Mouse (Mus musculus) liver, embryonic 11.5 days (tissue): ENCODE data around the gene Rfx4. TPM values are rescaled to one million over a fixed set of nuclear protein-coding genes. Genes with fewer than 3 reads are reported as not detected.
A peak's percentile ranks its signal among the peaks of the same experiment; 100 is the strongest.

ENCODE experiments used
- ATAC-seq: fragments of 200-750 bp; cut with Nextera tagmentation; replicated peaks from 2 replicates; pipeline ENCODE4 v1.8.0; 2017; ENCODE audit warnings: moderate number of reproducible peaks, mild to moderate bottlenecking, moderate TSS enrichment, moderate library complexity; ENCODE audit not compliant: low FRiP score
- DNase-seq: peaks from one replicate; pipeline ENCODE4 v3.0.0-alpha.2; 2017; ENCODE audit warnings: low spot score
- H3K27ac ChIP-seq: fragments of 300-500 bp; sonication (generic); 2 replicates; pipeline ENCODE4 v1.5.1; 2014; ENCODE audit warnings: mild to moderate bottlenecking, low read depth, low read length, control low read depth
- H3K27me3 ChIP-seq: fragments of 300-500 bp; sonication (generic); replicated peaks from 2 replicates; pipeline ENCODE4 v1.6.1; 2014; ENCODE audit warnings: low read length, mixed read lengths; ENCODE audit not compliant: control insufficient read depth, insufficient read depth
- H3K36me3 ChIP-seq: fragments of 300-500 bp; sonication (generic); 2 replicates; pipeline ENCODE4 v1.6.1; 2014; ENCODE audit warnings: mild to moderate bottlenecking, low read length, moderate library complexity, mixed read lengths; ENCODE audit not compliant: control insufficient read depth, insufficient read depth
- H3K4me1 ChIP-seq: fragments of 300-500 bp; sonication (generic); replicated peaks from 2 replicates; pipeline ENCODE4 v1.6.1; 2014; ENCODE audit warnings: low read length, mixed read lengths; ENCODE audit not compliant: control insufficient read depth, insufficient read depth
- H3K4me2 ChIP-seq: fragments of 300-500 bp; sonication (generic); 2 replicates; pipeline ENCODE4 v1.6.1; 2014; ENCODE audit warnings: mild to moderate bottlenecking, control low read depth, moderate library complexity
- H3K4me3 ChIP-seq: fragments of 300-500 bp; sonication (generic); 2 replicates; pipeline ENCODE4 v1.5.1; 2014; ENCODE audit warnings: low read depth, low read length, control low read depth
- H3K9ac ChIP-seq: fragments of 300-500 bp; sonication (generic); 2 replicates; pipeline ENCODE4 v1.6.1; 2014; ENCODE audit warnings: low read depth, low read length, control low read depth
- H3K9me3 ChIP-seq: fragments of 300-500 bp; sonication (generic); 2 replicates; pipeline ENCODE4 v1.6.1; 2016; ENCODE audit warnings: low read length, inconsistent platforms, mixed read lengths; ENCODE audit not compliant: control insufficient read depth
- WGBS: fragments of 180-500 bp; shearing (Covaris S2); extraction: QIAGEN DNeasy Blood & Tissue Kit; methylation state at CpG from one replicate; pipeline ENCODE4 v1.1.7; 2014; 5-methylcytosine and 5-hydroxymethylcytosine counted together
- polyA plus RNA-seq: library from polyadenylated mRNA; unstranded; fragments of >200 nt; fragmentation: Nextera tagmentation; extraction: Ambion mirVana; gene quantifications from 2 replicates; pipeline ENCODE4 v1.2.1, GENCODE M21; 2014

The Rfx4 gene
- polyA plus RNA-seq, result not detected in 2 replicates

DNA sequence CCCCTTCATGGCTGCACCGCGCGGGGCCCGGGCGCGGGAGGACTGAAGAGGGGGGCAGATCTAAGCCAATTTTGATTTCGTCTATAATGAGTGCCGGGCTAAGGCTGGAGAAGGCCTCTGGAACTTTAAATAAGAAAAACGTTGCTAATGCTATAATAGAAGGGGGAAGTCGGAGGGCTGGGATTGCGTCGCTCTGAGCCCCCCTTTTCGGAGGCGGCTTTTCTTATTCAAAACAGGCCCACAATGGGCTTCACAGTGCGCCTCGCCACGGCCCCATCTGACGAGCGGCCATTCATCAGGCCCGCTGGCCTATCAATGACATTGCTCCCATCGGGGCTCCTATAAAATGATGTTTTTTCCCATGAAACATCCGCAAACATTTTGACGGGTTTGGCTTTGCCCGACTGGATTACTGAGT lies at the start of gene Rfx4:
Gene Rfx4 (plus strand): TSS at position 277 of the 418 bp plus-strand sequence.
- H3K36me3 ChIP-seq, result no peaks in the 10 kb centered on the region
- peaks cover 92% of the 10 kb centered on the region for H3K27me3 ChIP-seq
- no peaks in the 10 kb centered on the region for H3K9me3 ChIP-seq
- no peak within 1 kb of the TSS for H3K9ac ChIP-seq
- DNase-seq (no peak), ATAC-seq (no peak)
- H3K27ac ChIP-seq, result no peak within 1 kb of the TSS
- 3% methylated on average over 24 of the region's 24 CpGs for WGBS
- H3K4me2 ChIP-seq, result peak within 1 kb of the TSS; percentile 48
- peak within 1 kb of the TSS; percentile 24 for H3K4me3 ChIP-seq
- H3K4me1 ChIP-seq, result peaks cover 5% of the 10 kb centered on the region; the same call in 1 of the 2 replicates

DNA sequence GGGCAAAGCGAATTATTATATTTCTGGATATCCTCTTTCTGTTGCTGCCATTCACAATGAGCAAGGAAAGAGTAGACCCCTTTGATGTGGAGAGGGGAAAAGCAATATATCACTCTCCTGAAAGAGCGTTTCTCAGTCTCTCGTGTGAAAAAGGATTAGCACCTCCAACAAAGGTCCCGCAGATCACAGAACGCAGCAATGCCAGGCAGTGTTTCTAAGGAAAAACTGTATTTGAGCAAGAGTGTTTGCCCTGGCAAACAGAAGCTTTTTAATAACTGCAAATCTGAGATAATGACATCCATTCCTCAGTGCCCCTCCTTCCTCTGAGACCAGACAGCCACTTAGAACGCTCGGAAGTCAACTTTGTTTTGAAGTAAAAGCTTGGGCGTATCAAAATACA lies 49.3 kb upstream of the Rfx4 start:
- no peaks in the 10 kb centered on the region for H3K9me3 ChIP-seq
- no peak overlapping the region for H3K4me3 ChIP-seq
- H3K27ac ChIP-seq, result no peak overlapping the region
- no peaks in the 10 kb centered on the region for H3K27me3 ChIP-seq
- H3K4me2 ChIP-seq, result no peak overlapping the region
- peaks cover 5% of the 10 kb centered on the region; the same call in 1 of the 2 replicates for H3K4me1 ChIP-seq
- WGBS, result 72% methylated on average over 8 of the region's 8 CpGs
- no peak overlapping the region for H3K9ac ChIP-seq
- ATAC-seq (no peak), DNase-seq (no peak)
- H3K36me3 ChIP-seq, result no peaks in the 10 kb centered on the region; the same call in 1 of the 2 replicates

DNA sequence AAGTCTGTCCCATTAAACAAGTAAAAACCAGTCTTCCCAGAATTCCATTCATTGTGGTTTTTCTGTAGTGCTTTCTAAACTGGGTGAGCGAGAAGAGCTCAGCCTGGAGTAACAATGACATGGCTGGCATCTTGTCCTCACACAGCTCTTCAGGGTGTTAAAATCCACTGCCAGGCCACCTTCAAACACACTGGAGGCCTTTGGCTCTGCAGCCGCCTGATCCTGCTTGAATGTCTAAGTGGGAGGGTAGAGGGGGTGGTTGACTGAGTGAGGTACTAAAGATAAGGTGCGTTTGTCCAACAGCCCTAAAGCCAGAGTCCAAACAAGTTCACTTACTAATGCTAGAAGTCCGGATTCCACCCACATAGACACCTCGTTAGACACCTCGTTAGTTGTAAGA lies 48.6 kb upstream of the Rfx4 start:
- Histone ChIP-seq H3K4me1 (peaks cover 5% of the 10 kb centered on the region; the same call in 1 of the 2 replicates), H3K9ac (no peak overlapping the region), H3K27ac (no peak overlapping the region), H3K27me3 (no peaks in the 10 kb centered on the region), H3K36me3 (no peaks in the 10 kb centered on the region; the same call in 1 of the 2 replicates), H3K4me2 (no peak overlapping the region), H3K9me3 (no peaks in the 10 kb centered on the region), H3K4me3 (no peak overlapping the region)
- 45% methylated on average over 6 of the region's 6 CpGs for WGBS
- DNase-seq (no peak), ATAC-seq (no peak)

DNA sequence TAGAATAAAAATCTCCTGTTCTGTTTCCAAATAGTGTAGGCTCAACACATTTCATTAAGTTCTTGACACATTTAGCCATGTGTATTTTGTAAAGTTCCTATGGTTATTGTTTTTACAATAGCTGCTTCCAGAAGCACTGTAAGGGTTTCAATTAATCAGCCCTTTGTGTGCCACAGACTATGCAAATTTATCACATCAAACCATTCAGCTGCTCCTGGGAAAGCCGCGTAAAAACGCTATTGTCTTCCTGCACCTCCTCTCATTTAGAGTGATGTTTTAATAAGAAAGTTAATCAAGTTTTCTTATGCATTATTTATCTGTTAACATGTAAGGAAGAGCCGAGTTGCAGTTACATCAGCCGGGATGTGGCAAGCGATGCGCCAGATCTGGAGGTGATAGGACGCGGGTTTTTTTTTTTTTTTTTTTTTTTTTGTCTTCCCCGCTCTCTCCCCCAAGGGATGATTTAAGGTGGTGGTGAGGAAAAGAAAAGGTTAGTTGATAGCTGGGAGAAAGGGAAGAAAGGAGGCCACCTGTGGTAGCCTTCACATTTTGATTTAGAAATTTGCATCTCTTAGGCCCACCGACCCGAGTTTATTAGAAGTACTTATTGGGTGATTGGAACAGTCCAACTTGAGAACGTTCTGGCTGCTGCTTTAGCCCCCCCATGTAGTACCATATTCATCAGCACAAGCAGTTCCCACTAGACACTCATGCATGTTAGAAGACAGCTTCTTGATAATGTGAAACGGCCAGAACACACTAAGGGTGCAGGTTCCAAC lies 47.9 kb upstream of the Rfx4 start:
- Histone ChIP-seq H3K27me3 (no peaks in the 10 kb centered on the region), H3K4me2 (no peak overlapping the region), H3K9me3 (no peaks in the 10 kb centered on the region), H3K4me1 (peaks cover 5% of the 10 kb centered on the region; the same call in 1 of the 2 replicates), H3K4me3 (no peak overlapping the region), H3K27ac (no peak overlapping the region), H3K9ac (no peak overlapping the region), H3K36me3 (no peaks in the 10 kb centered on the region)
- DNase-seq, result no peak
- WGBS, result 67% methylated on average over 14 of the region's 14 CpGs
- no peak for ATAC-seq

DNA sequence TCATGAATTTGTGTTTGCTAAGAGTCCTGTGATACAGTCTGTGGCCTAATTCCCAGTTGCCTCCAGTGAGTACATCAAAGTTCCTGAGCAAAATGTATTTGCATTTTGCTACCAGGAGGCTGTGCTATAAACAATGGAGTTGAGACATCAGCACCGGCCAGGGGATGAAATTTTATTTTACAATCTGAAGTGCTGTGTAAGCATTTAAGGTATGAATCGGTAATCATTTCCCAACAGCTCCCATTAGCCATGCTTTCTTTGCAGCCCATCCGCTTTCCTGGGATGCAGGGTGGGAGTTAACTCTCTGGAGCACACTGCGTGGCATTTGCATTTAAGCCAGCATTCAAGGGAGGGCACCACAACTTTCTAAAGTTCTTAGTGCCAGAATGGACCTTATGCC lies 45.7 kb upstream of the Rfx4 start:
- WGBS, result 74% methylated on average over 4 of the region's 4 CpGs
- no peak for DNase-seq

DNA sequence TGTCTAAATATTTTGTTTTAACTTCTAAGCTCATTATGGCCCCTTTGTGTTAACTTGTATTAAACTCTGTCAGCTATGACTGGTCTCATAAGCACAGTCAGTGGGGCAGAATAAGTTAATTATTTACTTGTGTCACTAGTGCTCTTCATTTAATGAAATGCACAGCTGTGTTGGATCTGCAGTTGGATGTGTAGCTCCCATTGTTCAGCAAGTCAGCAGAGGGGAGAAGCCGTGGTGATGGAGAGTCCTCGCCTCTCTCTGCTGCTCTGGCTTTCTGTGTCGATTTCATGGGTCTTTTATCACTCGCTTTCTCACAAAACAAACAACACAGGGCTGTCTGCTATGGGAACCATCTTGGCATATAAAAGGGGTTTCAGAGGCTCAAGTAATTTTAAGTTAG lies 45.0 kb upstream of the Rfx4 start:
- WGBS, result 72% methylated on average over 4 of the region's 4 CpGs
- H3K27ac ChIP-seq, result no peak overlapping the region
- no peaks in the 10 kb centered on the region; the same call in 1 of the 2 replicates for H3K36me3 ChIP-seq
- DNase-seq (no peak), ATAC-seq (no peak)
- no peaks in the 10 kb centered on the region for H3K27me3 ChIP-seq
- no peak overlapping the region for H3K4me3 ChIP-seq
- no peak overlapping the region for H3K9ac ChIP-seq
- H3K4me1 ChIP-seq, result peaks cover 5% of the 10 kb centered on the region; the same call in 1 of the 2 replicates
- H3K9me3 ChIP-seq, result no peaks in the 10 kb centered on the region
- no peak overlapping the region for H3K4me2 ChIP-seq

More for the DNA sequence above, 45.7 kb upstream of the Rfx4 start:
- Histone ChIP-seq H3K9ac (no peak overlapping the region), H3K9me3 (no peaks in the 10 kb centered on the region), H3K4me3 (no peak overlapping the region), H3K27ac (no peak overlapping the region), H3K27me3 (no peaks in the 10 kb centered on the region), H3K36me3 (no peaks in the 10 kb centered on the region; the same call in 1 of the 2 replicates), H3K4me1 (peaks cover 5% of the 10 kb centered on the region; the same call in 1 of the 2 replicates), H3K4me2 (no peak overlapping the region)
- no peak for ATAC-seq

DNA sequence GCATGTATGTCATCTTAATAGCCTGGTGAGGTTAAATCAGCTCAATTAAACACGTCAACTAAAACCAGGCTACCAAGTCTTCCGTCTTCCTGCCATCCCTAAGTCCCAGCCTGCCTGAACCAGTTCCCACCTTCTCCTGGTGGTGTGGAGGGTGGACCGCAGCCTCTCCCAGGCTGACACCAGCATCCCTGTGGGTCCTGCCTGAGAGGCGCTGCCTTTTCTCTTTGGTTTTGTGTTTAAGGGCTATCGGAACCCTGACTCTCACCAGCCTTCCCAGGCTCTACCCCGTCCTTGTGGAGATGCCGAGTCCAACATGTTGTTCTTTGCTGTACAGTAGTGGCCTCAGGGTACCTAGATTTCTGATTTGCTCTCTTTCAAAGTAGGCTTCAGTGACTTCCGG lies 44.4 kb upstream of the Rfx4 start:
- no peaks in the 10 kb centered on the region for H3K27me3 ChIP-seq
- H3K9me3 ChIP-seq, result no peaks in the 10 kb centered on the region
- DNase-seq (no peak), ATAC-seq (no peak)
- H3K9ac ChIP-seq, result no peak overlapping the region
- no peak overlapping the region for H3K27ac ChIP-seq
- 90% methylated on average over 8 of the region's 8 CpGs for WGBS
- H3K36me3 ChIP-seq, result no peaks in the 10 kb centered on the region; the same call in 1 of the 2 replicates
- H3K4me3 ChIP-seq, result no peak overlapping the region
- no peak overlapping the region for H3K4me2 ChIP-seq
- H3K4me1 ChIP-seq, result peaks cover 5% of the 10 kb centered on the region; the same call in 1 of the 2 replicates

DNA sequence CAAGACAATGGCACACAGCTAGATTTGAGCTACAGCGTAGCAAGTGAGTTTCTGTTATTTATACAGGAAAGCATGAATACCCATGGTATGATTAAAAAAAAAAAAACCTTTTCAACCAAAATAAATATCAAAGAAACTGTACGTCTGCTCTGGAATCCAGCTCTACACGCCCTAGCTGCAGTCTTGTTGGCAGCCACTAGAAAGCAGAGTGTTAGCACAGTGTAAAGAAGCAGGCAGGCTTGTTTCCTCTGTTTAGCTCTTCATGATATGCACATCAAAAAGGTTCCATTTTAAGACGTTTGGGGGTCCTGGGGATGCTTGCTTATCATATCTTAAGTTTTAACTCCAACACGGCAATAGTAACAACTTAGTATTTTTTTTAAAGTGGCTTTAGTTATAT lies 43.9 kb upstream of the Rfx4 start:
- DNase-seq, result no peak
- Histone ChIP-seq H3K4me3 (no peak overlapping the region), H3K9ac (no peak overlapping the region), H3K27ac (no peak overlapping the region), H3K27me3 (no peaks in the 10 kb centered on the region), H3K36me3 (peaks cover 2% of the 10 kb centered on the region), H3K4me1 (peaks cover 5% of the 10 kb centered on the region; the same call in 1 of the 2 replicates), H3K9me3 (no peaks in the 10 kb centered on the region), H3K4me2 (no peak overlapping the region)
- WGBS, result 82% methylated on average over 5 of the region's 5 CpGs
- ATAC-seq, result no peak

DNA sequence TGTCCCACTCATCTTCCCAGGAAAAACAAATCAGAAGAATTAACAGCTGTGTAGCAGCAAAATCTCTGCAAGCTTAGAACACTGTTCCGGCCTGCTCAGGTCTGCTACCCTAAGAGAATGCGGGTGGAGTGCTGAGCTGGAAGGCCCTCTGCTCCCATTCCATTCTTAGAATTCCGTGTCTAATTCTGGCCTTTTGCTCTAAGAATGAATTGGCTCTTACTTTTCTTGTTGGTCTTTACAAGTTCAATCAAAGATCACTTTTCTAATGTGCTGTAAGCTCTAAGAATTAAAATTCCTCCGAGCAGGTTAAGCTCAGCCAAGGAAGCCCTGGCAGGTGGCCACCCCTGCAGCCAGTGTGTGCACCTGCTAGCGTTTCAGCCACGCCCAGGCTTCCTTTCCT lies 43.3 kb upstream of the Rfx4 start:
- Histone ChIP-seq H3K9me3 (no peaks in the 10 kb centered on the region), H3K27me3 (no peaks in the 10 kb centered on the region), H3K4me3 (no peak overlapping the region), H3K4me2 (no peak overlapping the region), H3K9ac (no peak overlapping the region), H3K36me3 (peaks cover 2% of the 10 kb centered on the region), H3K27ac (no peak overlapping the region), H3K4me1 (no peaks in the 10 kb centered on the region; the same call in 1 of the 2 replicates)
- DNase-seq (no peak), ATAC-seq (no peak)
- WGBS, result 88% methylated on average over 6 of the region's 6 CpGs
